Mouse (Mus musculus) embryo, embryonic 10 days (tissue): Measurements from ENCODE around the gene Wasf2.

ENCODE experiments used
- DNase-seq: peaks from one replicate; pipeline ENCODE4 v3.0.0-alpha.2; 2015; ENCODE audit warnings: low spot score

Gene Wasf2

GRCm38 (mm10) chr4:133201006-133201771 is 70.9 kb downstream of the Wasf2 start:
- DNase-seq, result peak; percentile 56

GRCm38 (mm10) chr4:133202254-133202653 is 71.9 kb downstream of the Wasf2 start:
- DNase-seq, result no peak

GRCm38 (mm10) chr4:133203591-133203990 is 73.3 kb downstream of the Wasf2 start:
- no peak for DNase-seq

- no peak for DNase-seq
Observed at GRCm38 (mm10) chr4:133204379-133204778, 74.1 kb downstream of the Wasf2 start.

GRCm38 (mm10) chr4:133209366-133209765 is 79.1 kb downstream of the Wasf2 start:
- DNase-seq, result peak; percentile 74

GRCm38 (mm10) chr4:133210023-133210787 is 79.9 kb downstream of the Wasf2 start:
- DNase-seq, result no peak

GRCm38 (mm10) chr4:133210788-133211390 is 80.6 kb downstream of the Wasf2 start:
- DNase-seq, result no peak

- DNase-seq, result no peak
Observed at GRCm38 (mm10) chr4:133211751-133212561, 81.7 kb downstream of the Wasf2 start, which contains the start of the genes Cd164l2 and Gpr3. Cd164l2 (plus strand) TSS chr4:133212131. Gpr3 (minus strand) TSS chr4:133212536.

- DNase-seq, result peak; percentile 79
Observed at GRCm38 (mm10) chr4:133212562-133213267, 82.4 kb downstream of the Wasf2 start.

- DNase-seq, result no peak
Observed at GRCm38 (mm10) chr4:133213268-133213590, 82.9 kb downstream of the Wasf2 start.

GRCm38 (mm10) chr4:133213661-133214060 is 83.4 kb downstream of the Wasf2 start:
- no peak for DNase-seq

GRCm38 (mm10) chr4:133217641-133218040 is 87.3 kb downstream of the Wasf2 start:
- DNase-seq, result peak; percentile 91

- no peak for DNase-seq
Observed at GRCm38 (mm10) chr4:133218745-133219144, 88.4 kb downstream of the Wasf2 start.

- DNase-seq, result peak; percentile 75
Observed at GRCm38 (mm10) chr4:133220656-133221055, 90.4 kb downstream of the Wasf2 start.

GRCm38 (mm10) chr4:133221701-133222100 is 91.4 kb downstream of the Wasf2 start:
- no peak for DNase-seq

GRCm38 (mm10) chr4:133223875-133224274 is 93.6 kb downstream of the Wasf2 start:
- DNase-seq, result no peak

GRCm38 (mm10) chr4:133226073-133226472 is 95.8 kb downstream of the Wasf2 start:
- DNase-seq, result no peak

GRCm38 (mm10) chr4:133227636-133228035 is 97.3 kb downstream of the Wasf2 start:
- peak; percentile 73 for DNase-seq

GRCm38 (mm10) chr4:133229582-133229981 is 99.3 kb downstream of the Wasf2 start:
- DNase-seq, result no peak

- DNase-seq, result peak; percentile 73
Observed at GRCm38 (mm10) chr4:133233285-133233976, 103.1 kb downstream of the Wasf2 start.

GRCm38 (mm10) chr4:133234771-133235170 is 104.5 kb downstream of the Wasf2 start:
- DNase-seq, result no peak
